Mouse (Mus musculus) left cerebral cortex, postnatal 4 days (tissue): ENCODE results near the gene Pkd1l3. TPM values are rescaled to one million over a fixed set of nuclear protein-coding genes. Genes with fewer than 3 reads are reported as not detected.

Source experiments
- DNase-seq: peaks from one replicate; pipeline ENCODE4 v3.0.0-alpha.2; 2022
- intact Hi-C: fragments of 180-260 bp; cut with DNase I; formaldehyde crosslinking; loops from one replicate; pipeline ENCODE4 v1.15.1; 2025
- total RNA-seq, 2 experiments: library from RNA; stranded (reverse); gene quantifications; 2 replicates each; pipeline ENCODE4 v1.2.3; 2021

The Pkd1l3 gene
- total RNA-seq, 2 experiments from 2014 or later = 0.26 to 0.64 TPM

DNA sequence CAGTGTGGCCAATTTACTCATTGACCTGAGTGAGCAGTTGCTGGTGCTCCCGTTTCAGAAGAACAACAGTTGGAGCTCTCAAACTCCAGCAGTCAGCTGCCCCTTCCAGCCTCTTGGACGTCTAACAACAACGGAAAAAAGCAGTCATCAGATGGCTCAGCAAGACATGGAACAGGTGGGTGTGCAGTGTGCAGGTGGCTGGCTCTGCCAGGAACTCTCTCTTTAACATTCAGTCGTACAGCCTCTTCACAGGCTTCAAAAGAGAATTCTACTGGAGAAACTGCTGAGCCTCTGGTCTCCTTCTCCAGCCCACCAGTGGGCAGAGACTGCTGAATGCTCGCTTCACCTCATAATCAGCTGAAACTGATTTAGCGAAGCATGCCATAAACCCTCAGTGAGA lies 14.3 kb downstream of the Pkd1l3 start:
- intact Hi-C loops = no loop called here

GRCm38 (mm10) chr8:109632498-109632897 lies 18.2 kb downstream of the Pkd1l3 start:
- intact Hi-C loops = no loop called here
- no peak for DNase-seq

More for the DNA sequence above, 14.3 kb downstream of the Pkd1l3 start:
- no peak for DNase-seq

DNA sequence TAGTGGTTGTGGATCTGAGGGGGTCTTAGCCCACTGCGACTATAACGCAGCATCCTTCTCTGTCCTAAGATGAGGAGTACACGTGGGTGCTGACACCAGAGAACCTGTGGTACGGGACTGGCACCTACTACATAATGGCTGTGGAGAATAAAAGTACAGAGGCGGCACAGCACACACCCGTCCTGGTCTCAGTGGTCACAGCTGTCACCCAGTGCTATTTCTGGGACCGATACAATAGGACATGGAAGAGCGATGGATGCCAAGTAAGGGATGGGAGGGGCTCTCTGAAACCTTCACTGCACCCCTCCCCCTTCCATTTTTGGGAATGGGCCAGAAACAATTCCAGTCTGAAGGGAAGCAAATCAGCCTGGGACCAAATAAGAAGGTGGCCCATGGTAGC lies 20.8 kb downstream of the Pkd1l3 start:
- no peak for DNase-seq
- intact Hi-C loops = no loop called here

GRCm38 (mm10) chr8:109638851-109639250 lies 24.5 kb downstream of the Pkd1l3 start:
- DNase-seq = no peak
- intact Hi-C loops = no loop called here

DNA sequence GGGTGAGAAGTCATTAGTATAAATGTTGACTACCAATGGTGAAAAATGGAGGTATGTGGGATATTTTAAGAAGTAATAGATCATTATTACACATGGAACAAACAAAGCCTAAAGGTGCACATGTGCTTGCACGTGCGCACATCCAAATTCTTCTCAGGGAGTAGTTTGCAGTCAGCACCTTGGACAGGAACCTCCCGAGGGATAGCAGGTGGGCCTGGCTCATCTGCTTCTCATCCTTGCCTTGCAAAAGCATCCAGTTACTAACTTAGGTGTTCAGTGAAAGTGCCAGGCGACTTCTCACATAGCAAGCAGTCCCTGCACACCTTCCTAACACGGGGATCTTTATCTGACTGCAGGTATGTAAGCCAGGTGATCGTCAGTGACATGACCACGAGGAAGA lies 26.1 kb downstream of the Pkd1l3 start:
- intact Hi-C loops = no loop called here
- no peak for DNase-seq

GRCm38 (mm10) chr8:109641236-109641635 lies 26.9 kb downstream of the Pkd1l3 start:
- no peak for DNase-seq
- intact Hi-C loops = no loop called here

DNA sequence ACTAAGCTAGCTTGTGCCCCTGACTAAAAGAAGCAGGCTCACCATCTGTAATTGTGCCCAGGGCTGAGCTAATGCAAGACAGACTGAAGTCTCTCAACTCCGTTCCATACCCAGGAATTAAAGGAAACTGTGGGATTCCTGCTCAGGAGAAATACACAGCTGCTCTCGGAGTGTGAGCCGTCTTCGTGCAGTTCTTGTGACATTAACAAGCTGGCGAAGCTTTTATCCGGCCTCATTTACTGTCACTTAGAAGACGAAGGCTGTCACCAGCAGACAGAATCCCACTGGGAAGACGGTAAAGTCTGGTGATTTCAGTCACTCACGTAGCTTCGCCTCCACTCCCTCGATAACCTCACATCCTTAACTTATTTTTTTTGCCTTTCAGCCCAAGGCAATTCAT lies 33.0 kb downstream of the Pkd1l3 start:
- intact Hi-C loops = no loop called here

GRCm38 (mm10) chr8:109648469-109648868 lies 34.2 kb downstream of the Pkd1l3 start:
- DNase-seq = no peak
- intact Hi-C loops = no loop called here

More for the DNA sequence above, 33.0 kb downstream of the Pkd1l3 start:
- no peak for DNase-seq

DNA sequence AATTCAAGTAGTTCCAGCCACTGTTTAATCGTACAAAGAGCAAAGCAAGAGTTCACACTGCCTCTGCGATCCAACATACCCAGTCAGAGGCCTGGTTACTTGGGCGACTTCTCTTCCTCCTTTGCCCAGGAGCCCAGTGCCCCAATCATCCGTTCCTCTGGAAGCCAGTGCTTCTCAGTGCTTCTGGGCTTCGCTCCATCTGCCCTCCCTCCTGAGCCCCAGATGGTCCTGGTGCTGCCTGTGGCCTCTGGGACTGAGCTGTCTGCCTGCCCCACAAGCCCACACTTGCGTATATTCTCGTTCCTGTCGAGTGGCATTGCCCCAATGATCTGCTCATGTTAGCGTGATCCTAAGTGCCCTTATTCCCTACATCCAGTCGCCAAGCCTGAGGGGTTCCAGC lies 36.5 kb downstream of the Pkd1l3 start:
- DNase-seq = peak; percentile 59
- intact Hi-C loops = no loop called here

- no peak for DNase-seq
- intact Hi-C loops = no loop called here
Measured at GRCm38 (mm10) chr8:109656860-109657259, 42.5 kb downstream of the Pkd1l3 start.

GRCm38 (mm10) chr8:109662328-109662727 lies 48.0 kb downstream of the Pkd1l3 start:
- intact Hi-C loops = no loop called here
- no peak for DNase-seq

DNA sequence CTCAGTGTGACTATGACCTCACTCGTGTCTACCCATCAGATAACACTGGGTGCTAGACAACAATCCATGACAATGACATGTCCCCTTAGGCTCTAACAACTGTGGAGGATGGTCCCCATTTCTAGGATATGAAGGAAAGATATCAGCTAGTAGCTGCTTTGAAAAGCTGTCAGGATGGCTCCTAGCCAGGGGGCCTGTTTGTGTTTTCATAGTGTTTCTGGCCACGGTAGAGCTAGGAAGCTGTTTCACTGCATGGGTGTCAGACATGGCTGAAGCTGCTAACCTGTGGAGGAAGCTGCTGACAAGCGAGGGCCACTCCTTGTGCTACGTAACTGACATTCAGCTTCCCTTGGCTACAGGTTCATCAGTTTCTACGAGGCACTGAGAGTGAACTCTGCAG lies 52.3 kb downstream of the Pkd1l3 start:
- DNase-seq = no peak
- intact Hi-C loops = no loop called here

DNA sequence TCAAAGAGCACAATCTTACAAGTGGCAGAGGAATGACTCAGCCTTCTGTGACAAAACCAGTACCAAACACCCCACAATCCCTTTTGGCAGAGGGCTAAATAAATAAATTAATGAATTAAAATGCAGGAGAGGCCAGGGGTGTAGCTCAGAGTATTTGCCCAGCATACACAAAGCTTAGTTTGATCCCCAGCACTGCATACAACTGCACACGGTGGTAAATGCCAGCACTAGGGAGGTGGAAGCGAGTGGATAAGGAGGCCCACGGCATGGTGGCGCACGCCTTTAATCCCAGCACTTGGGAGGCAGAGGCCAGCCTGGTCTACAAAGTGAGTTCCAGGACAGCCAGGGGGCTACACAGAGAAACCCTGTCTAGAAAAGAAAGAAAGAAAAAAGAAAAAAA lies 58.3 kb downstream of the Pkd1l3 start:
- intact Hi-C loops = no loop called here
- no peak for DNase-seq

GRCm38 (mm10) chr8:109673596-109673995 lies 59.3 kb downstream of the Pkd1l3 start:
- no peak for DNase-seq
- intact Hi-C loops = no loop called here

DNA sequence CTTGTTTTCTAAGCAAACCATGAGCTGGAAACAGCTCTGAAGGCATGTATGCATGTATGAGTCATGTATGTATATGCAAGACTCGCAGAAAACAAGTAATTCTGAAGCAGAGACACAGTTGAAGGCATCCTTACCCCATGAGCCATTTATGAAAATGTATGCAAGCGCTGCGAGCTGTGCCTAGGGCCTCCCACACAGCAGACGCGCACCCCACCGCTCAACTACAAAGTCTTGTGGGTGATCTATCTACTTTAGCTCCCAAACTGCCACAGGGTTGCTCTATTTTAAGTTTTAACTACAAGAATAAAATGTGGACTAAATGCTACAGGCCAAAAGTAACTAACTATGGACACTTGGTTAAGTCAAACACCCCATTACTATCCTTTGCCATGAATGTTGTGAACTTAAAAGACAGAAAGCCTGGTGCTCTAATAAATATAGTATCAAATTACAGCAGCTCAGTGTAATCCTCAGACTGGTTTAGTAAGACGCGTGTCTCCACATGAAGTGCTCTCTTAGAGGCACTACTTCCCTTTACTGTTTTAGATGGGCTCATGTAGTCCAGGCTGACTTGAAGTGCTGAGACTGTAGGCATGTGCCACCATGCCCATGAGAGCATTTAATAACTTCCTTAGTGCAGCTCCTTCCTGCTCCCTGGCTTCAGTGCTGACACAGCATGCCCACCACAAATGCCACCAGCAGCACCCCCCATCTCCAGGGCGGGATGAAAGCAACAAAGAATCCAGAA lies 61.8 kb downstream of the Pkd1l3 start:
- intact Hi-C loops = no loop called here
- no peak for DNase-seq

- intact Hi-C loops = no loop called here
- DNase-seq = no peak
Measured at GRCm38 (mm10) chr8:109681535-109681934, 67.2 kb downstream of the Pkd1l3 start.

DNA sequence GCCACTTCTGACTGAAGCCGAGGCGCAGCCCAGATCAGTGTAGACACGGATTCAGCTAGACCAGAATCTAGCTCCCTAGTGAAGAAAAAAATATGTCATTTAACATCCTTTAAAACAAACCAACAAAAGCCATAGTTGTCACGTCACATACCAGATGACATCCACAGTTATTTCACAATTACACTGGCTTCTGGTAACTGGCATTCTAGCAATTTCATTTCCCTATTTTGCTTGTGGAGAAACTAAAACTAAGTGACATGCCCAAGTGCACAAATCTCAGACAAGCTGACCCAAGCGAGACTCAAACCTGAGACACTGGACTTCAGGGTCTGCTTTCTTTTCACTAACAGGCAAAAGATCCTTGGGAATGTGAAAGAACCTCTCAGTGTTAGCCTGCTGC lies 67.8 kb downstream of the Pkd1l3 start:
- no peak for DNase-seq
- intact Hi-C loops = no loop called here

- DNase-seq = no peak
- intact Hi-C loops = no loop called here
Measured at GRCm38 (mm10) chr8:109687248-109687647, 72.9 kb downstream of the Pkd1l3 start.

DNA sequence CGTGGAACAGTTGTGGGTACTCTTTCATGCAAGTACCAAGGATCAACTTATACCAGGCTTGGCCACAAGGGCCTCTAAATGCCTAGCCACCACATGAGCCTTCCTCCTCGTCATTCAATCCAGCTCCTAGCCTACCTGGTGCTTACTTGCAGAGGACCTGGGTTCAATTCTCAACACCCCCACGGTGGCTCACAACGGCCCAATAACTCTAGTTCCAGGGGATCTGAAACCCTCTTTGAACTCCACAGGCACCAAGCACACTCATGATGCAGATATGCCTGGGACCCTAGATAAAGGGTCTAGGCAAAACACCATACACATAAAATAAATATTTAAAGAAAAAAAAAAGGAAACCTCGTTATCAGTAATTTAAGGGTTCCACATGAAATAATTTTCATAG lies 77.5 kb downstream of the Pkd1l3 start:
- intact Hi-C loops = no loop called here
- no peak for DNase-seq

DNA sequence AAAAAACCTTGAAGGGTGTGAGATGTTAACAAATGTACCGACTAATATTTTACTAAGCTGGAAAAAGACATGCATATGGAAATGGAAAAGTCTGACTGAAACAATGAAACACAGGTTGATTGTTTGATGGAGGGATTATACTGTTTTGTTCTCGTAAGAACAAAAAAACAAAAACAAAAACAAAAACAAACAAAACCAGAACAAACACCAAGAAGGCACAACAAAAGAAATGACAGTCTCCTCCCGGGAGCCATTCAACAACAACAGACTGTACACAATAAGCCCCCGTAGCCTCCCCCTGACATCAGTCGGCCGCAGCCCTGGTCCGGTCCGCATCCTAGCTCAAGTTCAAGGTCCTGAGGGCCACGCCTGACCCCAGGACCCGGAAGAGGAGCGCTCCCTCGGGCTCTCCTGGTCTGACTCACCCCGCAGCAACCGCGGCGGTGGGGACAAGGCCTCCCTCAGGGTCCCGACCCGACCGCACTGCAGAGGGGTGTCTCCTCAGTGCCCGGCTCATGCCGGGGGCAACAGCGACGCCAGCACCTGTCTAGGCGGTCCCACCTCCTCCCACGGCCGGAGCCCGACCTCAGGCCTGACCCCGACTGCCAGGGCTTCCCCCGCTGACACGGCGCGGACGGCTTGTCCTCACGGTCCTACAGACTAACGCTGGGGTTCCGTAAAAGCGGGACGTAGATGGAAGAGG lies 78.3 kb downstream of the Pkd1l3 start:
- DNase-seq = peak; percentile 34
- intact Hi-C loops = no loop called here

GRCm38 (mm10) chr8:109693146-109693900 lies 79.0 kb downstream of the Pkd1l3 start, which contains the start of gene Ist1:
Gene Ist1, minus strand, starts transcription at chr8:109693260.
- intact Hi-C loops = no loop called here
- peak; percentile 98 for DNase-seq

- intact Hi-C loops = no loop called here
- DNase-seq = no peak
Measured at GRCm38 (mm10) chr8:109694154-109694553, 79.8 kb downstream of the Pkd1l3 start.
